Mouse (Mus musculus): ENCODE measurements at regions not wholly inside any gene's neighbourhood (a gene's known extent, or its start where the extent isn't known, plus 50 kb on each side); places are given as distances from the start of the nearest gene placed in this dataset.

- no peak for DNase-seq (ENCODE audit: low spot score in 2 of 2)
These were observed 144.1 kb upstream of the Cpeb2 start for GRCm38 (mm10) chr5:43088650-43089397.

- DNase-seq (ENCODE audit: low spot score in 2 of 2) = peak in 1 of 2 experiments; percentile 7
These were observed 143.5 kb upstream of the Cpeb2 start for GRCm38 (mm10) chr5:43089475-43089874.

GRCm38 (mm10) chr5:43089941-43090340 lies 143.0 kb upstream of the Cpeb2 start:
- DNase-seq (ENCODE audit: low spot score in 2 of 2) = no peak

GRCm38 (mm10) chr5:43093647-43094326 lies 139.2 kb upstream of the Cpeb2 start:
- DNase-seq (ENCODE audit: low spot score in 2 of 2) = no peak

- DNase-seq (ENCODE audit: low spot score in 2 of 2) = no peak
These were observed 138.6 kb upstream of the Cpeb2 start for GRCm38 (mm10) chr5:43094329-43094898.

GRCm38 (mm10) chr5:43102000-43102459 lies 130.9 kb upstream of the Cpeb2 start:
- no peak for DNase-seq (ENCODE audit: low spot score in 2 of 2)

GRCm38 (mm10) chr5:43102590-43102989 lies 130.4 kb upstream of the Cpeb2 start:
- DNase-seq (ENCODE audit: low spot score in 2 of 2) = no peak

- peak in 1 of 2 experiments; percentile 35 for DNase-seq (ENCODE audit: low spot score in 2 of 2)
These were observed 129.2 kb upstream of the Cpeb2 start for GRCm38 (mm10) chr5:43103728-43104127.

GRCm38 (mm10) chr5:43105528-43105927 lies 127.4 kb upstream of the Cpeb2 start:
- DNase-seq (ENCODE audit: low spot score in 2 of 2) = no peak

- DNase-seq (ENCODE audit: low spot score in 2 of 2) = no peak
These were observed 125.3 kb upstream of the Cpeb2 start for GRCm38 (mm10) chr5:43107436-43108259.

- no peak for DNase-seq (ENCODE audit: low spot score in 2 of 2)
These were observed 124.7 kb upstream of the Cpeb2 start for GRCm38 (mm10) chr5:43108260-43108589.

GRCm38 (mm10) chr5:43110122-43110521 lies 122.8 kb upstream of the Cpeb2 start:
- DNase-seq (ENCODE audit: low spot score in 2 of 2) = no peak

GRCm38 (mm10) chr5:43111740-43112139 lies 121.2 kb upstream of the Cpeb2 start:
- no peak for DNase-seq (ENCODE audit: low spot score in 2 of 2)

GRCm38 (mm10) chr5:43113405-43114119 lies 119.4 kb upstream of the Cpeb2 start:
- DNase-seq (ENCODE audit: low spot score in 2 of 2) = no peak

- DNase-seq (ENCODE audit: low spot score in 2 of 2) = no peak
These were observed 117.5 kb upstream of the Cpeb2 start for GRCm38 (mm10) chr5:43115507-43115906.

- no peak for DNase-seq (ENCODE audit: low spot score in 2 of 2)
These were observed 116.1 kb upstream of the Cpeb2 start for GRCm38 (mm10) chr5:43116821-43117220.

- no peak for DNase-seq (ENCODE audit: low spot score in 2 of 2)
These were observed 111.9 kb upstream of the Cpeb2 start for GRCm38 (mm10) chr5:43121065-43121464.

- DNase-seq (ENCODE audit: low spot score in 2 of 2) = no peak
These were observed 108.7 kb upstream of the Cpeb2 start for GRCm38 (mm10) chr5:43124301-43124700.

GRCm38 (mm10) chr5:43125774-43126536 lies 107.0 kb upstream of the Cpeb2 start:
- DNase-seq (ENCODE audit: low spot score in 2 of 2) = no peak

GRCm38 (mm10) chr5:43130377-43130776 lies 102.6 kb upstream of the Cpeb2 start:
- DNase-seq (ENCODE audit: low spot score in 2 of 2) = no peak

Data from layer of hippocampus, postnatal 10 days (tissue).